Mouse (Mus musculus): ENCODE measurements at regions not wholly inside any gene's neighbourhood (a gene's known extent, or its start where the extent isn't known, plus 50 kb on each side); places are given as distances from the start of the nearest gene placed in this dataset.

DNA sequence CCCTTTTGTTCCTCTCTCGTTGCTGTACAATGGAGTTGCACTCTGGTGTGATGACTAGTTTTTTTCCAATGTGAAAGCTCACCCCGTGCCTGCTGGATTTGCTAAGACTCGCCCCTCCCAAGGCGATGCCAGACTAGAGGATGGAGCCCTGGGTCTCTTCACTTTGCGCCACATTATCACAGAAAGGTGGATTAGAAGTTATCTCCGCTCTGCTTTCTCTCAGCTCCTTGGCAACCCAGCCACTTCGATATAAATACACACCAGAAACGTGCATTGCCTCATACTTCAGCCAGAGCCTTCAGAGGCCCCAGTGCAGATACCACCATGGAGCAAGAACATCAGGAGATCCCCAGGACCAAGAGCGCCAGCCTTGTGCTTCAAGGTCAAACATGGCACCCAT is 114.2 kb upstream of the Tbx20 start:
- 78% methylated on average over 9 of the region's 9 CpGs for WGBS
- Histone ChIP-seq H3K36me3 (ENCODE audit: control insufficient read depth, insufficient read depth) (no peaks in the 10 kb centered on the region), H3K4me2 (ENCODE audit: low read length) (no peak overlapping the region), H3K27me3 (replicated peaks; ENCODE audit: control insufficient read depth, insufficient read depth, low read length) (no peaks in the 10 kb centered on the region), H3K27ac (ENCODE audit: low read length) (no peak overlapping the region), H3K4me1 (replicated peaks; ENCODE audit: control insufficient read depth, insufficient read depth, low read length) (no peaks in the 10 kb centered on the region), H3K9me3 (ENCODE audit: control insufficient read depth, low read length) (no peaks in the 10 kb centered on the region), H3K4me3 (replicated peaks; ENCODE audit: low read length) (no peak overlapping the region), H3K9ac (replicated peaks; ENCODE audit: low read depth, low read length) (no peak overlapping the region)
- ATAC-seq = no peak

- H3K9ac ChIP-seq (replicated peaks; ENCODE audit: low read depth, low read length) = no peak overlapping the region
- no peaks in the 10 kb centered on the region for H3K4me1 ChIP-seq (replicated peaks; ENCODE audit: control insufficient read depth, insufficient read depth, low read length)
- H3K27ac ChIP-seq (ENCODE audit: low read length) = no peak overlapping the region
- no peak for ATAC-seq
- no peaks in the 10 kb centered on the region for H3K27me3 ChIP-seq (replicated peaks; ENCODE audit: control insufficient read depth, insufficient read depth, low read length)
- no peak overlapping the region for H3K4me2 ChIP-seq (ENCODE audit: low read length)
- no peak overlapping the region for H3K4me3 ChIP-seq (replicated peaks; ENCODE audit: low read length)
- no peaks in the 10 kb centered on the region for H3K36me3 ChIP-seq (ENCODE audit: control insufficient read depth, insufficient read depth)
- no peaks in the 10 kb centered on the region for H3K9me3 ChIP-seq (ENCODE audit: control insufficient read depth, low read length)
- WGBS = 82% methylated on average over 13 of the region's 13 CpGs
Observed at GRCm38 (mm10) chr9:24896498-24897261, 122.6 kb upstream of the Tbx20 start.

DNA sequence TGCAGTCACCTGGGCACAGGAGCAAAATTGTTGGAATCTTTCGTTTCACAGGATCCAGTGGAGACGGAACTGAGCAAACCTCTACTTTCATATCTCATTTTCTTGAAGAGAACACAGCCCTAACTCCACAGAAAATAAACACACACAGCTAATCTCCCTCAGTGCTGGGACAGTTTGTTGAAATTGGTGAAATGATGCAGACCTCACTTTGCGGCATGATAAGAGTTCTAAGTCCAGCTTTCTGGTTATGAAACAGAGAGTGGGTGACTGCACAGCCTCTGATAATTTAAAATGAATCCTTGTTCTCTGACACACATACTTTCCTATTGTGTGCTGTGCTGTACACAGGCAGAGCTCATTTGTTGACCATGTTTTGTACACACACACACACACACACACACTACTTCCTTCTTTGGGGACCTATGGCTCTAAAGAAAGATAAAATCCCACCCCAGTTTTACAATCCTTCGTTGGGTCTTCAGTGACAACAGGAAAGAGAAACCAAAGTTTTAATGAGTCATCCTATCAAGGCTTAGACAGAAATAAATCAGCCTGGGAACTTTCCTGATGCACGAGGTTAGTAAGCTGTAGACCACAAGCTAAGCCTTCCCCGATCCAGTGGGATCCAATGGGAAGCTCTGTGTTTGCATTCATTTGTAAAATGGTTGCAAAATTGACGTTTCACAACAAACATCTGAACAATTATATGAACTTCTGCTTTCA is 125.3 kb upstream of the Tbx20 start:
- Histone ChIP-seq H3K27me3 (replicated peaks; ENCODE audit: control insufficient read depth, insufficient read depth, low read length) (no peaks in the 10 kb centered on the region), H3K27ac (ENCODE audit: low read length) (no peak overlapping the region), H3K36me3 (ENCODE audit: control insufficient read depth, insufficient read depth) (no peaks in the 10 kb centered on the region), H3K4me3 (replicated peaks; ENCODE audit: low read length) (no peak overlapping the region), H3K4me1 (replicated peaks; ENCODE audit: control insufficient read depth, insufficient read depth, low read length) (no peaks in the 10 kb centered on the region), H3K9me3 (ENCODE audit: control insufficient read depth, low read length) (no peaks in the 10 kb centered on the region), H3K4me2 (ENCODE audit: low read length) (no peak overlapping the region), H3K9ac (replicated peaks; ENCODE audit: low read depth, low read length) (no peak overlapping the region)
- WGBS = 85% methylated on average over 7 of the region's 7 CpGs
- no peak for ATAC-seq

DNA sequence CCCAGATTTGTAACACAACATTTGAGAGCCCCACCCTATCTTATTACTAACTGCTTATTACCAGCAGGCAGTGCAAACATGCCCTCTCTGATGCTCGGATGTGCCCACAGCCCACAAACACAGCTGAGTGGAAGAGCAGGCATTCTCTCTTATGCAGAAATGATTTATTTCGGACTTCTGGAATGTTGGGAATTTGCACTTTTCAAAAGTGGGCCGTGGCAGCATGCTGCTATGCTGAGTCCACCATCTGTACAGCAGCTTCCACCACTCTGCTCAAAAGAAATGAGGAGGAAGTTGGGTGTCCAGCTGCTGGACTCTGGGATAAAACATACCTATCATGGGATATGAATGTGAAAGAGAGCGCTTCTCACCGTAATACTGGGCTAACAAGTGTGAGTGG is 129.6 kb upstream of the Tbx20 start:
- 77% methylated on average over 5 of the region's 5 CpGs for WGBS
- Histone ChIP-seq H3K4me2 (ENCODE audit: low read length) (no peak overlapping the region), H3K27ac (ENCODE audit: low read length) (no peak overlapping the region), H3K4me3 (replicated peaks; ENCODE audit: low read length) (no peak overlapping the region), H3K9me3 (ENCODE audit: control insufficient read depth, low read length) (no peaks in the 10 kb centered on the region), H3K9ac (replicated peaks; ENCODE audit: low read depth, low read length) (no peak overlapping the region), H3K36me3 (ENCODE audit: control insufficient read depth, insufficient read depth) (no peaks in the 10 kb centered on the region), H3K27me3 (replicated peaks; ENCODE audit: control insufficient read depth, insufficient read depth, low read length) (no peaks in the 10 kb centered on the region), H3K4me1 (replicated peaks; ENCODE audit: control insufficient read depth, insufficient read depth, low read length) (peaks cover under 1% of the 10 kb centered on the region)
- ATAC-seq = no peak

DNA sequence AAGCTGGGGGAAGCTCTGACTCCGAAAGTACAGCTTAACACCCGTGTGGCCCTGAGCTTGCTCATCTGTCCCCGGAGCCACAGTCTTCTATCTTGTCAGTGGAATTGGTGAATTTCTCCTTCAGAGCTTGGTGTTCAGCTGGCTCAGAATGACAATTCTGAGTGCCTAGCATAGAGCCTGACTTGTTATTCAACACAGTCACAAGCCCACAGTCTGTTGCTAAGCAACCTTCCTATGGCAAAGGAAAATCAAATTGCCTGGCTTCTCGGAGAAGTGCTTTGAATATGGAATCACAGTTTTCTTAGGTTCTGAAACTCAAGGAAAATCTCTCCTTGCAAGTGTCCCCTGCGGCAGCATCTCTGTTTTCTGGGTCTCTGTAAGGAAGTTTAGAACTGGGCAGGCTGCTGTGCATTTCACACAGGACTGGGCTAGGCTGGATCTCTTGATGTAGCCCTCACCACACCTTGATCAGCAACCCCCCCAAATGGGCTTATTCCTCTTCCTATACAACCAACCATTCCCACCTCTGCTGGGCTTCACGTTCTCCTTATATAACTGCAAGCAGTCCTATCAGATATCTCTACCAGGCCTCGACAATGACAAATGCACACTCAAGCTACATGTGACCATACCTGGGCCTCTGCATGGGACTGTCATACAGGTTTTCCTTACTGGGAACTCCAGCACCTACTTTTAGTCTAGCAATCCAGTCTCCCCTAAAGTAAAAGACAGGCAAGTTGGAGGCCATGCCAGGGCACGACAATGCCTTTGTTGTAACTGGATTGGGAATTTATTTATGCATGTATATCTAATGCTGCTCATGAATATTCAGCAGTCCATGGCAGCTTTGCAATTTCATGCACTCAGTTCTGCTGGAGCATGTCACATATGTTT is 135.2 kb upstream of the Tbx20 start:
- 43% methylated on average over 8 of the region's 8 CpGs for WGBS
- Histone ChIP-seq H3K27ac (ENCODE audit: low read length) (no peak overlapping the region; the same call in 1 of the 2 replicates), H3K4me2 (ENCODE audit: low read length) (peak overlapping the region; percentile 9; the same call in 1 of the 2 replicates), H3K9ac (replicated peaks; ENCODE audit: low read depth, low read length) (0 out of 2 replicates have a peak overlapping the region, but pooled peaks have one; percentile 24), H3K27me3 (replicated peaks; ENCODE audit: control insufficient read depth, insufficient read depth, low read length) (no peaks in the 10 kb centered on the region), H3K9me3 (ENCODE audit: control insufficient read depth, low read length) (no peaks in the 10 kb centered on the region), H3K4me1 (replicated peaks; ENCODE audit: control insufficient read depth, insufficient read depth, low read length) (peaks cover 13% of the 10 kb centered on the region), H3K4me3 (replicated peaks; ENCODE audit: low read length) (no peak overlapping the region), H3K36me3 (ENCODE audit: control insufficient read depth, insufficient read depth) (no peaks in the 10 kb centered on the region)
- peak; percentile 84 for ATAC-seq

GRCm38 (mm10) chr9:24910738-24911137 is 136.6 kb upstream of the Tbx20 start:
- H3K4me3 ChIP-seq (replicated peaks; ENCODE audit: low read length) = no peak overlapping the region
- no peaks in the 10 kb centered on the region for H3K36me3 ChIP-seq (ENCODE audit: control insufficient read depth, insufficient read depth)
- WGBS = 64% methylated on average over 5 of the region's 5 CpGs
- peaks cover 13% of the 10 kb centered on the region for H3K4me1 ChIP-seq (replicated peaks; ENCODE audit: control insufficient read depth, insufficient read depth, low read length)
- no peaks in the 10 kb centered on the region for H3K27me3 ChIP-seq (replicated peaks; ENCODE audit: control insufficient read depth, insufficient read depth, low read length)
- no peak for ATAC-seq
- no peak overlapping the region for H3K4me2 ChIP-seq (ENCODE audit: low read length)
- no peak overlapping the region for H3K27ac ChIP-seq (ENCODE audit: low read length)
- H3K9ac ChIP-seq (replicated peaks; ENCODE audit: low read depth, low read length) = no peak overlapping the region
- H3K9me3 ChIP-seq (ENCODE audit: control insufficient read depth, low read length) = no peaks in the 10 kb centered on the region

DNA sequence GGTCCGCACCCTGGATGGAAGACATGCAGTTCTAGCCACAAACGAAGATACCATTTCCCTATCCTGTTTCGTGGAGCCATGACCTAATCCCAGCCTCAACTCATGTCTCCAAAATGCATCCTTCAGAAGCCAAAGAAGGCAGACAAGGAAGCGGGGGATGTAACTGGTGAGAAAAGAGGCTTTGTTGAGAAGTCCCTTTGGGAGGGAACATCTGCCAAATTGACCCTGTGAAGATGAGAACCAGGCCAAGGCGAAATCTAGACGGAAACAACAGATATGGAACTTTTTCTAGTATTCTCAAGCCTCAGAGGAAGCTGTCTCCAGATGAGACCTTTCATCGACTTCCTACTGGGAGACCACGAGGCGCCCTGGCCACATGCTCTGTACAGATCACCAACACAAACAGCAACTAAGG is 145.9 kb upstream of the Tbx20 start:
- H3K4me2 ChIP-seq (ENCODE audit: low read length) = no peak overlapping the region
- 95% methylated on average over 9 of the region's 9 CpGs for WGBS
- no peak overlapping the region for H3K27ac ChIP-seq (ENCODE audit: low read length)
- ATAC-seq = no peak
- no peaks in the 10 kb centered on the region for H3K9me3 ChIP-seq (ENCODE audit: control insufficient read depth, low read length)
- H3K4me3 ChIP-seq (replicated peaks; ENCODE audit: low read length) = no peak overlapping the region
- no peak overlapping the region for H3K9ac ChIP-seq (replicated peaks; ENCODE audit: low read depth, low read length)
- H3K4me1 ChIP-seq (replicated peaks; ENCODE audit: control insufficient read depth, insufficient read depth, low read length) = no peaks in the 10 kb centered on the region; the same call in 1 of the 2 replicates
- H3K36me3 ChIP-seq (ENCODE audit: control insufficient read depth, insufficient read depth) = no peaks in the 10 kb centered on the region
- H3K27me3 ChIP-seq (replicated peaks; ENCODE audit: control insufficient read depth, insufficient read depth, low read length) = no peaks in the 10 kb centered on the region

- H3K9me3 ChIP-seq (ENCODE audit: control insufficient read depth, low read length) = no peaks in the 10 kb centered on the region
- 37% methylated on average over 4 of the region's 4 CpGs for WGBS
- H3K9ac ChIP-seq (replicated peaks; ENCODE audit: low read depth, low read length) = no peak overlapping the region
- H3K36me3 ChIP-seq (ENCODE audit: control insufficient read depth, insufficient read depth) = no peaks in the 10 kb centered on the region
- H3K27ac ChIP-seq (ENCODE audit: low read length) = no peak overlapping the region
- ATAC-seq = no peak
- H3K4me1 ChIP-seq (replicated peaks; ENCODE audit: control insufficient read depth, insufficient read depth, low read length) = no peaks in the 10 kb centered on the region; the same call in 1 of the 2 replicates
- no peak overlapping the region for H3K4me3 ChIP-seq (replicated peaks; ENCODE audit: low read length)
- H3K4me2 ChIP-seq (ENCODE audit: low read length) = no peak overlapping the region
- no peaks in the 10 kb centered on the region for H3K27me3 ChIP-seq (replicated peaks; ENCODE audit: control insufficient read depth, insufficient read depth, low read length)
Observed at GRCm38 (mm10) chr9:24922051-24922860, 148.2 kb upstream of the Tbx20 start.
